Mouse (Mus musculus): Measurements from ENCODE around the gene Tpsb2. TPM values are rescaled to one million over a fixed set of nuclear protein-coding genes. Genes with fewer than 3 reads are reported as not detected.

Gene Tpsb2
- polyA plus RNA-seq (2015; fragmentation: Nextera tagmentation; extraction: Ambion mirVana) = not detected in 2 replicates

- Histone ChIP-seq H3K9ac (replicated peaks) (no peak within 1 kb of the TSS), H3K27me3 (no peaks in the 10 kb centered on the region), H3K4me2 (replicated peaks) (no peak within 1 kb of the TSS), H3K4me1 (no peaks in the 10 kb centered on the region), H3K36me3 (no peaks in the 10 kb centered on the region), H3K27ac (replicated peaks) (no peak within 1 kb of the TSS), H3K4me3 (no peak within 1 kb of the TSS), H3K9me3 (no peaks in the 10 kb centered on the region)
- ATAC-seq (replicated peaks) = no peak
- WGBS = 82% methylated on average over 2 of the region's 2 CpGs
These were observed at the start of gene Tpsb2 for GRCm38 (mm10) chr17:25366005-25366404. Tpsb2 (plus strand) TSS chr17:25366305.

DNA sequence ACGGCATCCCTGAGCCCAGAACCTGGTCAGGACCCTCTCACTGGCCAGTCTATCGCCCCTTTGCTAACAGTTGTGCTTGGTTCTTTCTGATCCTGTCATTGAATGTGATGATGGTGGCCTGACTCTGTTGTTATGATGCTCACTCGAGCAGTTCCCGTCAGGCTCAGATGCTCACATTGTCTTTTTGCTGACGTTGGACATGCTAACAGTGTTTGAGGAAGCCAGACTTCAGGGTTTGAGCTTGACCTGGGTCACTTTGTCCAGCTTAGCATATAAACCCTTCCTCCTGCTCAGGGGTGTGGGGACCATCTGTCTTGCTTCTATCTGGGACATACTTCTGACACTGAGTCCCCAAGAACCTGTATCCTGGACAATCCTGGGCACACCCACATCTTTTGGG lies 47.8 kb upstream of the Tpsb2 start, which contains the start of gene Prss29:
TSS of gene Prss29 (plus strand) at position 301 of the 400 bp plus-strand sequence.
- Histone ChIP-seq H3K36me3 (no peaks in the 10 kb centered on the region), H3K27me3 (no peaks in the 10 kb centered on the region), H3K9ac (replicated peaks) (no peak within 1 kb of the TSS), H3K9me3 (no peaks in the 10 kb centered on the region), H3K27ac (replicated peaks) (no peak within 1 kb of the TSS), H3K4me1 (no peaks in the 10 kb centered on the region), H3K4me3 (no peak within 1 kb of the TSS), H3K4me2 (replicated peaks) (no peak within 1 kb of the TSS)
- ATAC-seq (replicated peaks) = no peak
- WGBS = 79% methylated on average over 5 of the region's 5 CpGs

GRCm38 (mm10) chr17:25320819-25321218 lies 45.3 kb upstream of the Tpsb2 start:
- Histone ChIP-seq H3K27ac (replicated peaks) (no peak overlapping the region), H3K4me1 (no peaks in the 10 kb centered on the region), H3K4me2 (replicated peaks) (no peak overlapping the region), H3K36me3 (no peaks in the 10 kb centered on the region), H3K27me3 (no peaks in the 10 kb centered on the region), H3K9me3 (no peaks in the 10 kb centered on the region), H3K9ac (replicated peaks) (no peak overlapping the region), H3K4me3 (no peak overlapping the region)
- ATAC-seq (replicated peaks) = no peak
- 90% methylated on average over 8 of the region's 8 CpGs for WGBS

DNA sequence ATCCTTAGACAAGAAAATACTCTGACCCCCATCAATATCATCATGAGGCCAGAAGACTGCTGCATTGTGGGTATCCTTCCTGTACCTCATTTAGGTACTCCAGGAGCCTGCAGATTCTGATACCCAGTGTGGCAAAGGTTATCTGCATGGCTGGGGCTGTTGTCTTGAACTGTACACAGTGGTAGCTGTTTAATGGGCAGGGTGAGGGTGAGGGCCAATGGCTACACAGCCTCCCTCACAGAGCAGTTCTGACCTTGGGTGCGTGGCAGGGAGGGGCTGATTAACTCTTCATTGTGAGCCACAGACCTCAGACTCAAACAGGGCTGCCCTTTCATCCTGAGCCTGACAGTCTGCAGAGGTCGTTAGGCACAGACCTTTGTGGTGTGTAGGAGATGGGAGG lies 43.2 kb upstream of the Tpsb2 start:
- Histone ChIP-seq H3K4me2 (replicated peaks) (no peak overlapping the region), H3K9me3 (no peaks in the 10 kb centered on the region), H3K27ac (replicated peaks) (no peak overlapping the region), H3K27me3 (no peaks in the 10 kb centered on the region), H3K9ac (replicated peaks) (no peak overlapping the region), H3K36me3 (no peaks in the 10 kb centered on the region), H3K4me3 (no peak overlapping the region), H3K4me1 (no peaks in the 10 kb centered on the region)
- WGBS = 13% methylated on average over 2 of the region's 2 CpGs
- ATAC-seq (replicated peaks) = no peak

GRCm38 (mm10) chr17:25332321-25332720 lies 33.8 kb upstream of the Tpsb2 start:
- ATAC-seq (replicated peaks) = no peak
- no peak overlapping the region for H3K4me2 ChIP-seq (replicated peaks)
- no peaks in the 10 kb centered on the region for H3K27me3 ChIP-seq
- no peaks in the 10 kb centered on the region for H3K9me3 ChIP-seq
- H3K36me3 ChIP-seq = no peaks in the 10 kb centered on the region
- WGBS = 77% methylated on average over 9 of the region's 9 CpGs
- no peaks in the 10 kb centered on the region for H3K4me1 ChIP-seq
- no peak overlapping the region for H3K27ac ChIP-seq (replicated peaks)
- H3K4me3 ChIP-seq = no peak overlapping the region
- H3K9ac ChIP-seq (replicated peaks) = no peak overlapping the region

- Histone ChIP-seq H3K4me3 (no peak overlapping the region), H3K9ac (replicated peaks) (no peak overlapping the region), H3K9me3 (no peaks in the 10 kb centered on the region), H3K4me2 (replicated peaks) (no peak overlapping the region), H3K27ac (replicated peaks) (no peak overlapping the region), H3K36me3 (no peaks in the 10 kb centered on the region), H3K27me3 (no peaks in the 10 kb centered on the region), H3K4me1 (no peaks in the 10 kb centered on the region)
- 0% methylated on average over 8 of the region's 8 CpGs for WGBS
- ATAC-seq (replicated peaks) = no peak
These were observed 32.2 kb upstream of the Tpsb2 start for GRCm38 (mm10) chr17:25333943-25334342.

DNA sequence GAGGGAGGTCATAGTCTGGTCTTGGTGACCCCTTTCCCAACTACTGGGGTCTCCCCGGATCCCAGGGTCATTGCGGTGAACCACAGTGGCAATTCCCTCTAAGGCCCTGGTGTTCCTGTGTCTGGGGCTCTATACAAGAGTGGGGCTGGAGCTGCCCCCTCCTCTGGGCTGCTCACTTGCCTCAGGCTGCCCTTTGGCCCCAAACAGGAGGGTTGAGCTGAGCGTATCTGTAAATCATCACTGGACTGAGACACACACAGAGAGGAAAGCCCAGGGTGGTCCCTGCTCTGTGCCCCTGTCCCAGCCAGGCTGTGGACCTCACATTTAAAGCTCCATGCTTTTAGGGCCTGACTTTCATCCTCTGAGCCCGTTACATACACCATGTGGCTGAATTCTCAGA lies 27.9 kb upstream of the Tpsb2 start:
- H3K27ac ChIP-seq (replicated peaks) = no peak overlapping the region
- no peak for ATAC-seq (replicated peaks)
- WGBS = 87% methylated on average over 4 of the region's 4 CpGs
- H3K27me3 ChIP-seq = no peaks in the 10 kb centered on the region
- H3K4me2 ChIP-seq (replicated peaks) = no peak overlapping the region
- no peaks in the 10 kb centered on the region for H3K4me1 ChIP-seq
- H3K4me3 ChIP-seq = no peak overlapping the region
- H3K9me3 ChIP-seq = no peaks in the 10 kb centered on the region
- no peaks in the 10 kb centered on the region for H3K36me3 ChIP-seq
- H3K9ac ChIP-seq (replicated peaks) = no peak overlapping the region

GRCm38 (mm10) chr17:25340003-25340402 lies 26.1 kb upstream of the Tpsb2 start:
- Histone ChIP-seq H3K4me1 (no peaks in the 10 kb centered on the region), H3K4me3 (no peak overlapping the region), H3K9me3 (no peaks in the 10 kb centered on the region), H3K36me3 (no peaks in the 10 kb centered on the region), H3K9ac (replicated peaks) (no peak overlapping the region), H3K27ac (replicated peaks) (no peak overlapping the region), H3K4me2 (replicated peaks) (no peak overlapping the region), H3K27me3 (no peaks in the 10 kb centered on the region)
- WGBS = 92% methylated on average over 6 of the region's 6 CpGs
- ATAC-seq (replicated peaks) = no peak

- Histone ChIP-seq H3K27ac (replicated peaks) (no peak overlapping the region), H3K4me1 (no peaks in the 10 kb centered on the region), H3K27me3 (no peaks in the 10 kb centered on the region), H3K4me2 (replicated peaks) (no peak overlapping the region), H3K9ac (replicated peaks) (no peak overlapping the region), H3K4me3 (no peak overlapping the region), H3K9me3 (no peaks in the 10 kb centered on the region), H3K36me3 (no peaks in the 10 kb centered on the region)
- no peak for ATAC-seq (replicated peaks)
- WGBS = 54% methylated on average over 3 of the region's 3 CpGs
These were observed 24.6 kb upstream of the Tpsb2 start for GRCm38 (mm10) chr17:25341490-25341889.

DNA sequence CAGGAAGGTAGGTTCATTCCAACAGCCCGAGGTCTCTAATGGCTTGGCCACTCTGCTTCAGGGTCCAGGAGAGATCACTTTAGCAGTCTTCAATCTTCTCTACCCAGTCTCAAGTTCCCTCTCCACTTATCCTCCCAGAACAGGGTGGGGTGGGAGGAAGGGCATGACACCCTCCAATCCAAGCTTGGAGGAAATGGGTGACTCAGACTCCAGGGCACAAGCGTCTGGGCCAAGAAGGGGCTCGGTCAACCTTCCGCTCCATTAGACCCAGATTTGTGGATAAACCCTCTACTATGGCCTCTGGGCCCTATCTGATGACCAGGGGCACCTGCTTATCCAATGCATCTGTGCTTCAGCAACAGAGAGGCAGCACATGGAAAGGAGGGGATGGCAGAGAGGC lies 20.6 kb upstream of the Tpsb2 start, which contains the start of gene Tpsab1:
TSS of gene Tpsab1 (minus strand) at position 101 of the 400 bp plus-strand sequence.
- H3K4me2 ChIP-seq (replicated peaks) = no peak within 1 kb of the TSS
- H3K4me3 ChIP-seq = no peak within 1 kb of the TSS
- 90% methylated on average over 4 of the region's 4 CpGs for WGBS
- H3K9ac ChIP-seq (replicated peaks) = no peak within 1 kb of the TSS
- no peaks in the 10 kb centered on the region for H3K27me3 ChIP-seq
- H3K36me3 ChIP-seq = no peaks in the 10 kb centered on the region
- ATAC-seq (replicated peaks) = no peak
- no peaks in the 10 kb centered on the region for H3K9me3 ChIP-seq
- no peak within 1 kb of the TSS for H3K27ac ChIP-seq (replicated peaks)
- no peaks in the 10 kb centered on the region for H3K4me1 ChIP-seq

DNA sequence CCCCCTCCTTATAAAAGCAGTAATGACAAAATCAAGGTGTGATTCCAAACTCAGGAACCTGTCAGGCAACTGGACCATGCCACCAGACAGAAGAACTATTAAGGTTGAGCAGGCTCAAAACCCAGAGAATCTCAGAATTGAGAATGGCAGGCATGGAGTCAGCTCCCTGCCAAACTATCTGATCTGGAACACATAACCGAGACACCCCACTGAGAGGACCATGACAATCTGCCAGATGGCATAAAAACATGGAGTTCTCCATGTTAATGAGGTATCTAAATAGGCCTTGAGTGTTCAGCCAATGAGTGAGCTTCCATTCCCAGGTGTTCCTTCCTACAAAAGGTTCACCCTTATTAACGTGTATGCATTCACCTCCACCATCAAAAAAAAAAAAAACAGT lies 4.8 kb upstream of the Tpsb2 start:
- no peak overlapping the region for H3K4me2 ChIP-seq (replicated peaks)
- 71% methylated on average over 2 of the region's 2 CpGs for WGBS
- ATAC-seq (replicated peaks) = no peak
- no peak overlapping the region for H3K27ac ChIP-seq (replicated peaks)
- no peaks in the 10 kb centered on the region for H3K36me3 ChIP-seq
- no peaks in the 10 kb centered on the region for H3K4me1 ChIP-seq
- no peaks in the 10 kb centered on the region for H3K27me3 ChIP-seq
- H3K9ac ChIP-seq (replicated peaks) = no peak overlapping the region
- H3K4me3 ChIP-seq = no peak overlapping the region
- H3K9me3 ChIP-seq = no peaks in the 10 kb centered on the region

DNA sequence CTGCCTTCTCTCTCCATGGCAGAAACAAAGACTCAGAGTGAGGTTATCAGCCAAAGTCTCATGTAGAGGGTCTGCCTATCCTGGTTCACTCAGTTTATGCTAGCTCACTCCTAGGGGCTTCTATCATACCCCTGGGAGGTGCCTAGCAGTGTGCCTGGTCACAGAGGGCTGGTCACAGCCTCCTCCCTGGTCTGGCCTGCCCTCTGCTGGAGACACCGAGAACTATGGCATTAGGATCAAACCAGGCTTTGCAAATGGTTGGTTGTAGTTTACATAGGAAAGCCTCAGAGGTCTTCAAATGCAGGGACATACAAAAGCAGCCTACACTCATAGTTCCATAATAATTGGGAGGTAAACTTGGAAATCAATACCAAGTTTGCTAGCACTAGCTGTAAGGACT lies 2.4 kb upstream of the Tpsb2 start:
- H3K4me3 ChIP-seq = no peak overlapping the region
- H3K27me3 ChIP-seq = no peaks in the 10 kb centered on the region
- H3K9ac ChIP-seq (replicated peaks) = no peak overlapping the region
- no peak overlapping the region for H3K27ac ChIP-seq (replicated peaks)
- no peak overlapping the region for H3K4me2 ChIP-seq (replicated peaks)
- no peaks in the 10 kb centered on the region for H3K9me3 ChIP-seq
- 11% methylated on average over 1 of the region's 1 CpGs for WGBS
- no peaks in the 10 kb centered on the region for H3K36me3 ChIP-seq
- no peak for ATAC-seq (replicated peaks)
- H3K4me1 ChIP-seq = no peaks in the 10 kb centered on the region

DNA sequence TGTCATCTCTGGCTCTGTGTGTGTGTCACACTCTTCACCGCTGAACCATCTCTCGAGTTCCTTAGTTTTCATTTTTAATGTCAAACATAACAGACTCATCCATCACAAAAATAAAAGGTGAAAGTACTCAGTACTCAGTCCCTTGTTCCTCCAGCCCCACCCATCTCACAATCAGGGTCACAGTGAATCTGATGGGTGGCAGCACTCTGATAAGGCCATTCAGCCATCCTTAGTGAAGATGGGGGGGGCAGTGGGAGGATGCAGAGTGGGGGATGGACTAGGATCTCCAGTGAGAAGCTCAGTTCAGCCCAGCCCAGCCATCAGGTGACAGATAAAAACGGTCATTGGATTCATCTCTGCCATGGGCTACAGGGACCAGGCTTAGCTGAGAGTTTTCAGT lies 2.9 kb downstream of the Tpsb2 start, which contains the start of gene Tpsg1:
TSS of gene Tpsg1 (plus strand) at position 301 of the 400 bp plus-strand sequence.
- 89% methylated on average over 3 of the region's 3 CpGs for WGBS
- no peaks in the 10 kb centered on the region for H3K9me3 ChIP-seq
- H3K27ac ChIP-seq (replicated peaks) = no peak within 1 kb of the TSS
- H3K4me2 ChIP-seq (replicated peaks) = no peak within 1 kb of the TSS
- ATAC-seq (replicated peaks) = no peak
- H3K27me3 ChIP-seq = 0 out of 2 replicates have a peak, but pooled peaks cover 3% of the 10 kb centered on the region
- H3K9ac ChIP-seq (replicated peaks) = no peak within 1 kb of the TSS
- H3K4me3 ChIP-seq = no peak within 1 kb of the TSS
- H3K4me1 ChIP-seq = no peaks in the 10 kb centered on the region
- H3K36me3 ChIP-seq = no peaks in the 10 kb centered on the region
